Comparison of ENCODE assay signal across 29 mouse cellular contexts in genomic region chr16:23631531-23631930, GRCm38 (mm10).
"Had no signal": no experiment of that assay in that cellular context is flagged by ENCODE, and none has a peak within 500 bp of the region (broad histone marks: within the 10 kb centered on the region; RNA-seq: fewer than 3 reads in every experiment).

No protein-coding gene starts in this region.

- DNase-seq: left cerebral cortex, postnatal 4 days; liver; liver, embryonic 13.5 days; liver, postnatal 0 days; lung, adult 18-20 months; lung, adult 2 months; lung, embryonic 14.5 days; lung, postnatal 10 days; lung, postnatal 14 days; lung, postnatal 36 days; lung, postnatal 4 days; midbrain, embryonic 14.5 days had no signal

- H3K27ac ChIP-seq: limb, embryonic 10.5 days; limb, embryonic 12.5 days; limb, embryonic 13.5 days; limb, embryonic 15.5 days; liver, embryonic 12.5 days; liver, embryonic 13.5 days; liver, embryonic 14.5 days; liver, embryonic 15.5 days; lung, embryonic 15.5 days; macrophage; midbrain, embryonic 10.5 days; midbrain, embryonic 12.5 days; midbrain, embryonic 13.5 days; midbrain, embryonic 15.5 days; neural tube, embryonic 12.5 days; neural tube, embryonic 13.5 days had no signal

- H3K4me3 ChIP-seq: limb, embryonic 10.5 days; limb, embryonic 12.5 days; limb, embryonic 13.5 days; limb, embryonic 15.5 days; liver, embryonic 12.5 days; liver, embryonic 13.5 days; liver, embryonic 15.5 days; lung, embryonic 15.5 days; megakaryocyte, embryonic 14.5 days; midbrain, embryonic 10.5 days; midbrain, embryonic 12.5 days; midbrain, embryonic 13.5 days; midbrain, embryonic 15.5 days; myocyte; neural tube, embryonic 12.5 days; neural tube, embryonic 13.5 days had no signal

- H3K4me1 ChIP-seq: limb, embryonic 10.5 days; limb, embryonic 12.5 days; limb, embryonic 13.5 days; limb, embryonic 15.5 days; liver, embryonic 12.5 days; liver, embryonic 13.5 days; liver, embryonic 15.5 days; lung, embryonic 15.5 days; midbrain, embryonic 10.5 days; midbrain, embryonic 12.5 days; midbrain, embryonic 13.5 days; midbrain, embryonic 15.5 days; neural tube, embryonic 12.5 days; neural tube, embryonic 13.5 days had no signal
